Mouse (Mus musculus) myocyte (in vitro differentiated cells): Measurements from ENCODE around the gene Emx2.

Experiments used
- CEBPB ChIP-seq: IDR thresholded peaks from 2 replicates; pipeline ENCODE4 v1.6.1; 2011; ENCODE audit warnings: mild to moderate bottlenecking, moderate library complexity; ENCODE audit not compliant: poor library complexity, insufficient read depth, severe bottlenecking
- E2F4 ChIP-seq: IDR thresholded peaks from one replicate; pipeline ENCODE4 v1.6.1; 2011; ENCODE audit warnings: mild to moderate bottlenecking, control low read depth, moderate library complexity; ENCODE audit not compliant: insufficient read depth
- MAX ChIP-seq: IDR thresholded peaks from one replicate; pipeline ENCODE4 v1.6.1; 2011; ENCODE audit warnings: low read depth, mild to moderate bottlenecking, control low read depth
- MYOD1 ChIP-seq, 3 experiments: IDR thresholded peaks; one replicate each; pipeline ENCODE4 v1.6.1; 2011; ENCODE audit warnings: control low read depth in 2 of 3, low read depth in 2 of 3, mild to moderate bottlenecking in 2 of 3, moderate library complexity in 1 of 3; ENCODE audit not compliant: insufficient read length in 2 of 3, control insufficient read depth in 1 of 3
- MYOG ChIP-seq, 3 experiments: IDR thresholded peaks; one replicate each; pipeline ENCODE4 v1.6.1; 2011; ENCODE audit warnings: control low read depth in 2 of 3, low read depth in 2 of 3, mild to moderate bottlenecking in 2 of 3; ENCODE audit not compliant: insufficient read length in 2 of 3, control insufficient read depth in 1 of 3, insufficient read depth in 1 of 3
- POLR2A ChIP-seq: IDR thresholded peaks from one replicate; pipeline ENCODE4 v1.6.1; 2011; ENCODE audit warnings: low read depth, mild to moderate bottlenecking, control low read depth, moderate library complexity; ENCODE audit not compliant: insufficient read length
- POLR2AphosphoS2 ChIP-seq: IDR thresholded peaks from one replicate; pipeline ENCODE4 v1.6.1; 2011; ENCODE audit warnings: low read depth, control low read depth; ENCODE audit not compliant: insufficient read length
- REST ChIP-seq: IDR thresholded peaks from one replicate; pipeline ENCODE4 v1.6.1; 2011; ENCODE audit warnings: mild to moderate bottlenecking, control low read depth, moderate library complexity; ENCODE audit not compliant: insufficient read depth, insufficient read length
- TCF12 ChIP-seq: IDR thresholded peaks from one replicate; pipeline ENCODE4 v1.6.1; 2011; ENCODE audit warnings: mild to moderate bottlenecking, control low read depth; ENCODE audit not compliant: poor library complexity, insufficient read depth, severe bottlenecking
- USF1 ChIP-seq: IDR thresholded peaks from one replicate; pipeline ENCODE4 v1.6.1; 2011; ENCODE audit warnings: low read depth, mild to moderate bottlenecking, control low read depth, moderate library complexity

DNA sequence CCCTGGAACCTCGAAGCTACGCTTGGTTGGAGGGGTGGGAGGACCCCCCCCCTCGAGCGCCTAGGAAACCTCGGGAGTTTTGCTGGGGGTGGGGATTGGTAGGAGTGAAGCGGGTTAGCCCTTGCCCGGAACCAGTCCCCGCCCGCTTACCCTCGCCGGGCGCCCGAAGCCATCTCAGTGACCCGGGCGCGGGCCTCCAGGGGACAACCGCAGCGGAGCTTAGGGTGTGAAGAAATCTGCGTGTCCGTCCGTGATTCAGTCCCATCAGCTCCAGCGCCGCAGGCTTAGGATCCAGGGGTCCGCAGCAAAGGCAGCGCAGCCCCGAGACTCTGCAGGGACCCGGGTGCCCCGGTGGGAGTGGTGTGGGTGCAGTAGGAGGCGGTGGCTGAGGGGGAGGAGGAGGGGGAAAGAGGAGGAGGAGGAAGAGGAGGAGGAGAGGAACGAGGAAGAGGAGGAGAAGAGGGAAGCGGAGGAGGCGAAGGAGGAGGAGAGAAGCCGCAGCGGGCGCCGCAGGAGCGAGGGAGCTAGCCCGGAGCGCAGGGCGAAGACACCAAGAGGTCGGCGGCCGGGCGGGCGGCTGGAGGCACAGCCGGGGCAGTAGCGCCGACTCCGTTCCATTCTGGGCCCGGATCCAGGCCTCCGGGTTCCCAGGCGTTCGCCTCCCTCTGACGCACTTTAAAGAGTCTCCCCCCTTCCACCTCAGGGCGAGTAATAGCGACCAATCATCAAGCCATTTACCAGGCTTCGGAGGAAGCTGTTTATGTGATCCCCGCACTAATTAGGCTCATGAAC, at the start of gene Emx2:
- TF ChIP-seq TCF12 (no peak), E2F4 (no peak), POLR2A (no peak), MYOD1 (IDR thresholded peaks at IDR 0.05; ENCODE audit: control insufficient read depth in 1 of 3, insufficient read length in 2 of 3, low read depth in 2 of 3) (no peak), MAX (no peak), REST (no peak), MYOG (IDR thresholded peaks at IDR 0.05; ENCODE audit: control insufficient read depth in 1 of 3, insufficient read depth in 1 of 3, insufficient read length in 2 of 3, low read depth in 2 of 3) (no peak), USF1 (no peak), POLR2AphosphoS2 (no peak), CEBPB (no peak)
